Mouse (Mus musculus) kidney, adult 2 months (tissue): ENCODE measurements at regions not wholly inside any gene's neighbourhood (a gene's known extent, or its start where the extent isn't known, plus 50 kb on each side); places are given as distances from the start of the nearest gene placed in this dataset.

Experiments
- CTCF ChIP-seq: fragments of 200-500 bp; conservative IDR thresholded peaks from 2 replicates; pipeline ENCODE4 v1.5.1; 2011; ENCODE audit warnings: low read depth, mild to moderate bottlenecking, control low read depth, low read length, moderate library complexity, mixed read lengths; ENCODE audit not compliant: insufficient read depth, insufficient read length
- POLR2A ChIP-seq: fragments of 200-500 bp; IDR thresholded peaks from one replicate; pipeline ENCODE4 v1.6.1; 2011; ENCODE audit warnings: low read depth, low read length, control low read depth

DNA sequence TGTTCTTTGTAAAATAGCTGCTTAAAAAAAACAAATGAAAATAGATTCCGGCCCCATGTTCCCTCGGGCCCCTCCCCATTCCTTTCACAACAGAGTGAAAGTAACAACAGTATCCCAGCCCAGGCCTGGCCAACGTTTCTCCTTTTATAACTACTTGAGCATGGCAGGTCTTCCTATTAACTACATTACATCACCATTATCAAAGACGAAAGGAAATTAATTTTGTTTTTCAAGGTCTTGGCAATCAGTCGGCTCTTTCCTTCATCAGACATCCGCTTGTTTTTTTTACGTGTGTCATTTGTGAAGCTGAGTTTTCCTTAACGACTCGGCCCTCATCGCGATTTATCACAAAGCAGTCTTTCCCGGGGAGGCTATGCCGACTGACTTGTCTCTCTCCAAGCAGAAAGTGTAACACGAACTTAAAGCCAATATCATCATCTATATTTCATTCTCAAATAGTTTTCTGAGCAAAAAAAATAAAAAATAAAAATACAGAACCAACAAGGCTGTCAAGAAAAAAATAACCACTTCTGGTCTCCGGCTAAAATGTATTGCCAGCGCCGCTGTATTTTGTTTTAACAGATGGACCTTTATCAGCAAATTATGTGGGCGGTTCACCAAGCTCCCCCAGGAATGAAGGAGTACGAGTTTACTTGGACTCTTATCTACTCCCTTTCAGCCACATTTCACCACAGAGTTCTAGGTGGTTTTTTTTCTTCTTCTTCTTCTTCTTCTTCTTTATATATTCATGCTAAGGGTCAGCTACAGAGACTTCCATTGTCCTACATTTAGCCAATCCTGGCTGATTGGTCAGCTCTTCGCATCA is 89.9 kb upstream of the Cdkn3 start:
- TF ChIP-seq POLR2A: no peak
- no peak for TF ChIP-seq CTCF
